Mouse (Mus musculus): ENCODE data around the gene Clrn3. TPM values are rescaled to one million over a fixed set of nuclear protein-coding genes. Genes with fewer than 3 reads are reported as not detected.
"Not testable (repeated sequence)": the region's sequence is repeated elsewhere in the genome, so short reads cannot be mapped to it uniquely, and the experiment has no call there.

The Clrn3 gene
- 0.05 TPM in 1 of 2 replicates, not detected in the other for polyA plus RNA-seq (2015; fragmentation: Nextera tagmentation; extraction: Ambion mirVana)

- Histone ChIP-seq H3K36me3 (no peaks in the 10 kb centered on the region), H3K27me3 (no peaks in the 10 kb centered on the region), H3K4me1 (replicated peaks) (no peaks in the 10 kb centered on the region), H3K9ac (no peak within 1 kb of the TSS), H3K9me3 (no peaks in the 10 kb centered on the region), H3K27ac (no peak within 1 kb of the TSS), H3K4me3 (no peak within 1 kb of the TSS), H3K4me2 (no peak within 1 kb of the TSS)
- ATAC-seq (ENCODE audit: low FRiP score) = no peak
- 87% methylated on average over 7 of the region's 7 CpGs for WGBS
Measured at GRCm38 (mm10) chr7:135528515-135528914, at the start of gene Clrn3. Gene Clrn3 (minus strand): TSS chr7:135528654.

GRCm38 (mm10) chr7:135576329-135576728, 47.9 kb upstream of the Clrn3 start:
- H3K36me3 ChIP-seq = no peaks in the 10 kb centered on the region
- H3K27ac ChIP-seq = no peak overlapping the region
- no peaks in the 10 kb centered on the region for H3K27me3 ChIP-seq
- no peaks in the 10 kb centered on the region for H3K9me3 ChIP-seq
- 93% methylated on average over 3 of the region's 3 CpGs for WGBS
- no peak overlapping the region for H3K4me3 ChIP-seq
- no peak overlapping the region for H3K4me2 ChIP-seq
- no peak overlapping the region for H3K9ac ChIP-seq
- peaks cover 10% of the 10 kb centered on the region for H3K4me1 ChIP-seq (replicated peaks)
- no peak for ATAC-seq (ENCODE audit: low FRiP score)

GRCm38 (mm10) chr7:135575319-135576069, 47.0 kb upstream of the Clrn3 start:
- 88% methylated on average over 7 of the region's 7 CpGs for WGBS
- H3K27ac ChIP-seq; H3K36me3 ChIP-seq; H3K4me2 ChIP-seq; H3K9me3 ChIP-seq; H3K27me3 ChIP-seq; H3K9ac ChIP-seq; H3K4me1 ChIP-seq (replicated peaks); H3K4me3 ChIP-seq; ATAC-seq (ENCODE audit: low FRiP score): not testable (repeated sequence)

DNA sequence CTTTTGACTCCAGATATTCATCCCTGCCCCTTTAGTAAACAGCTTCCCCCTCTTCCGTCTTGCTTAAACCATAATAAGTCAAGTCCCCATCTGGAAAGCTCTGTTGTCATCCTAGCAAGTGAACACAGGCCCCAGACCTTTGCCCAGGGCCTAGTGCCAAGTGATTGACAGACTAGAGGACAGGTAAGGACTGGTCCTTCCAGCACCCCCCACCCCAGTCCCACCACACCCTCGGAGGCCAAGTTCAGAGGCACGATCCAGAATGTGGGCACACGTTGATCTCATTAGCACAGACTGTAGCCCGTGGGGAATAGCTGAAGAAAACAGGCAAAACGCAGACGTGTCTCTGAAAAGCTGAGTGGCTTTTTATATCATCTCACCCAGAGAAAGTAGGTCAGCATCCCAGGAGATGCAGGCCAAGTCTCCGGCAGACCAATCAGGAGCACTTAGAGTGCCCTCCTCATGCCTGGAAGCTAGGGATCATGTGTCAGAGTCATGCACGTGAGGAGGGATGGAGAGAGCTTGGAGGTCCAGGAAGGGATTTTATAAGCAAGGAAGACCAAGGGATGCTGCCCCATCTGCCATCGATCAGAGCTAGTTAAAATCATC, 43.6 kb upstream of the Clrn3 start:
- no peak overlapping the region for H3K9ac ChIP-seq
- H3K27me3 ChIP-seq = no peaks in the 10 kb centered on the region
- H3K4me2 ChIP-seq = no peak overlapping the region
- H3K4me1 ChIP-seq (replicated peaks) = peaks cover 17% of the 10 kb centered on the region
- H3K4me3 ChIP-seq = no peak overlapping the region
- H3K27ac ChIP-seq = peak overlapping the region; percentile 48; the same call in 1 of the 2 replicates
- WGBS = 62% methylated on average over 10 of the region's 10 CpGs
- H3K9me3 ChIP-seq = no peaks in the 10 kb centered on the region
- no peak for ATAC-seq (ENCODE audit: low FRiP score)
- H3K36me3 ChIP-seq = no peaks in the 10 kb centered on the region

GRCm38 (mm10) chr7:135571392-135571791, 42.9 kb upstream of the Clrn3 start:
- H3K4me1 ChIP-seq (replicated peaks) = peaks cover 17% of the 10 kb centered on the region
- no peak for ATAC-seq (ENCODE audit: low FRiP score)
- H3K27me3 ChIP-seq = no peaks in the 10 kb centered on the region
- H3K9me3 ChIP-seq = no peaks in the 10 kb centered on the region
- no peak overlapping the region for H3K4me2 ChIP-seq
- H3K9ac ChIP-seq = no peak overlapping the region
- H3K36me3 ChIP-seq = no peaks in the 10 kb centered on the region
- H3K27ac ChIP-seq = no peak overlapping the region
- no peak overlapping the region for H3K4me3 ChIP-seq

- no peaks in the 10 kb centered on the region for H3K36me3 ChIP-seq
- no peaks in the 10 kb centered on the region for H3K27me3 ChIP-seq
- peak overlapping the region; percentile 6; the same call in 1 of the 2 replicates for H3K27ac ChIP-seq
- H3K9me3 ChIP-seq = no peaks in the 10 kb centered on the region
- 72% methylated on average over 2 of the region's 2 CpGs for WGBS
- no peak for ATAC-seq (ENCODE audit: low FRiP score)
- H3K9ac ChIP-seq = no peak overlapping the region
- peaks cover 23% of the 10 kb centered on the region for H3K4me1 ChIP-seq (replicated peaks)
- no peak overlapping the region for H3K4me2 ChIP-seq
- no peak overlapping the region for H3K4me3 ChIP-seq
Measured at GRCm38 (mm10) chr7:135568550-135568949, 40.1 kb upstream of the Clrn3 start.

GRCm38 (mm10) chr7:135567582-135567981, 39.1 kb upstream of the Clrn3 start:
- Histone ChIP-seq H3K9ac (no peak overlapping the region), H3K27me3 (no peaks in the 10 kb centered on the region), H3K9me3 (no peaks in the 10 kb centered on the region), H3K4me3 (no peak overlapping the region), H3K4me1 (replicated peaks) (peaks cover 23% of the 10 kb centered on the region), H3K27ac (no peak overlapping the region; the same call in 1 of the 2 replicates), H3K36me3 (no peaks in the 10 kb centered on the region), H3K4me2 (no peak overlapping the region)
- WGBS = 87% methylated on average over 1 of the region's 1 CpGs
- no peak for ATAC-seq (ENCODE audit: low FRiP score)

DNA sequence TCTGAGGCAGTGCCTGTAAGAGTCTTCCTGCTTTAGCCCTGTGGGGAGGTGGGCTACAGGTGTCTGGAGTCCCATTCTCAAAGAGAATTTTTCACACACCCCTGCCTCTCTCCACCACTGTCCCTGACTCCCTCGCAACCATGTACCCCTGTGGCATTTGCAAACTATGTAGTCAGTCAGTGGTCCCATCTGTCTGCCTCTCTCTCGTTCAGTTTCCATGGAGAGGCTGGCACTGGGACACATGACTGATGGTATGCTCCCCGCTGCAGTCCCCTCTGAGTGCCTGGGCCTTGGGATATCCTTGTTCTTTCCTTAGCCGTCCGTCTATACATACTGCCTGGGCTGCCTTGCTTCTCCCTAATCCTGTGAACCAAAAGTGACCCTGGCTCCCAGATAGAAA, 37.6 kb upstream of the Clrn3 start:
- Histone ChIP-seq H3K27ac (no peak overlapping the region), H3K9me3 (no peaks in the 10 kb centered on the region), H3K36me3 (no peaks in the 10 kb centered on the region), H3K4me3 (no peak overlapping the region), H3K27me3 (no peaks in the 10 kb centered on the region), H3K9ac (no peak overlapping the region), H3K4me1 (replicated peaks) (peaks cover 20% of the 10 kb centered on the region), H3K4me2 (no peak overlapping the region)
- 56% methylated on average over 5 of the region's 5 CpGs for WGBS
- ATAC-seq (ENCODE audit: low FRiP score) = no peak

DNA sequence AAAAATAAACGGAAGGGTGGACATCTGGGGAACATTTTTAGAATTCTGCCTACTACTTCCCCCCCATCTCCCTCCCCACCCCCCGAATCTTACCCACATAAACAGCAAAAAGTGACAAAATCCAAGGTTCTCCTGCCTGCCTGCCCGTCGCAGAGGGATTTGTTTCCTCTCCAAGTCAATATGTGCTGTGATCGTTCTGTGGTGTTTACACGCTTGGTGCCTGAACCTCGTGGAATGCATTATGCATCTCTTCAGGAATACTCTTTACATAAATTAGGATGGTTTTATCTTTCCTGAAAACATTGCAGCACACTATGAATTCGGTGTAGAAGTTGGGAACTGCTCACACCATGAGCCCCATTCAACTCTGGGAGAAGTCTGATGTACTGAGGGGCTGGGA, 35.6 kb upstream of the Clrn3 start:
- H3K4me1 ChIP-seq (replicated peaks) = peaks cover 20% of the 10 kb centered on the region
- no peak for ATAC-seq (ENCODE audit: low FRiP score)
- H3K4me2 ChIP-seq = no peak overlapping the region
- H3K36me3 ChIP-seq = no peaks in the 10 kb centered on the region
- 75% methylated on average over 8 of the region's 8 CpGs for WGBS
- no peak overlapping the region for H3K4me3 ChIP-seq
- H3K9me3 ChIP-seq = no peaks in the 10 kb centered on the region
- H3K27ac ChIP-seq = no peak overlapping the region
- no peaks in the 10 kb centered on the region for H3K27me3 ChIP-seq
- no peak overlapping the region for H3K9ac ChIP-seq

DNA sequence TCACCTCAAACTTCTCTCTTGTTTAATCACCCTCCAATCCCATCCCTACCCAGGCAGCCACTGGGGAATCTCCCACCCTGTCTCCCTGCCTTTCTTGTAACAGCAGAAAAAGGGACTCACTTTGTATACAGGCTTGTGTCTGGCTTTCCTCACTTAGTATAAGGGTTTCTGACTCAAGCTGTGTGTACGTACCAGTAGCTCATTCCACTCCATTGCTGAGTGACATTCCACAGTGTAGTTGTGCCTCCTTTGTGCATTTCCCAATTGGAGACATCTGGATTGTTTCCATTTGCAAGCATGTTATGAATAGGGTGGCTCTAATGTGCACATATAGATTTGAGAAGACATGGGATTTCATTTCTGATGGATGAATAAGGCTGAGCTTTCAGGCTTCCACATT, 31.8 kb upstream of the Clrn3 start:
- Histone ChIP-seq H3K4me2 (no peak overlapping the region), H3K27ac (no peak overlapping the region), H3K4me1 (replicated peaks) (0 out of 2 replicates have a peak, but pooled peaks cover 2% of the 10 kb centered on the region), H3K27me3 (no peaks in the 10 kb centered on the region), H3K9me3 (no peaks in the 10 kb centered on the region), H3K9ac (no peak overlapping the region), H3K4me3 (no peak overlapping the region), H3K36me3 (no peaks in the 10 kb centered on the region)
- WGBS = 73% methylated on average over 1 of the region's 1 CpGs
- no peak for ATAC-seq (ENCODE audit: low FRiP score)

GRCm38 (mm10) chr7:135556663-135557402, 28.4 kb upstream of the Clrn3 start:
- H3K9me3 ChIP-seq = no peaks in the 10 kb centered on the region
- no peak overlapping the region for H3K4me3 ChIP-seq
- no peaks in the 10 kb centered on the region for H3K36me3 ChIP-seq
- ATAC-seq (ENCODE audit: low FRiP score) = no peak
- H3K4me2 ChIP-seq = no peak overlapping the region
- 85% methylated on average over 3 of the region's 3 CpGs for WGBS
- no peak overlapping the region for H3K27ac ChIP-seq
- H3K9ac ChIP-seq = no peak overlapping the region
- 0 out of 2 replicates have a peak, but pooled peaks cover 2% of the 10 kb centered on the region for H3K4me1 ChIP-seq (replicated peaks)
- no peaks in the 10 kb centered on the region for H3K27me3 ChIP-seq

- H3K9me3 ChIP-seq = no peaks in the 10 kb centered on the region
- no peak for ATAC-seq (ENCODE audit: low FRiP score)
- no peak overlapping the region for H3K9ac ChIP-seq
- peaks cover 20% of the 10 kb centered on the region for H3K4me1 ChIP-seq (replicated peaks)
- no peaks in the 10 kb centered on the region for H3K36me3 ChIP-seq
- no peak overlapping the region for H3K4me3 ChIP-seq
- no peak overlapping the region for H3K4me2 ChIP-seq
- peaks cover 21% of the 10 kb centered on the region for H3K27me3 ChIP-seq
- no peak overlapping the region for H3K27ac ChIP-seq
- 89% methylated on average over 3 of the region's 3 CpGs for WGBS
Measured at GRCm38 (mm10) chr7:135553550-135553949, 25.1 kb upstream of the Clrn3 start.
